Mouse (Mus musculus) spleen, postnatal 14 days (tissue): ENCODE data around the gene Olfr1406.
"Not testable (repeated sequence)": the region's sequence is repeated elsewhere in the genome, so short reads cannot be mapped to it uniquely, and the experiment has no call there.

Experiments used
- DNase-seq, 2 experiments: peaks; one replicate each; pipeline ENCODE4 v3.0.0; 2021 to 2022; ENCODE audit warnings: low spot score in 2 of 2

Olfr1406 gene

GRCm38 (mm10) chr1:173190540-173190939 lies at the start of gene Olfr1406:
TSS of gene Olfr1406 (minus strand) at chr1:173190640.
- DNase-seq: no peak

- DNase-seq: not testable (repeated sequence)
These were observed 46.6 kb upstream of the Olfr1406 start for GRCm38 (mm10) chr1:173237004-173237403.

DNA sequence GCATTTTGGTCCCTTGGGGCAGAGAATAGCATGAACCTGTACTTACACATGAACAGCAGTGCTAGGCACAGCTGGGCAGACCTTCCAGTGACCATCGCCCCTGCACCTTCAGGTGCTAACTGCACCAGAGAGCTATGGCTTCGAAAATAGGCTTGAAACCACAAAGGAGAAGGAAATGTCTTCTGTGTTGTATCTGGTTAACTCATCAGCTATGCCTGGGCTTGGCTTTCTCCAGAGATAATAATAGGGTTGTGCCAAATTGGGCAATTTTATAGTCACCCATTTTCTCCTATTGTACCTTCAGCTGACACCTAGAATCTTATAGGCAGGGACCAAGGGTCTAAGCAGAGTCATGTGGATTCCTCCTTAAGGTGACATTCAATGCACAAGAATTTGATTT lies 36.6 kb upstream of the Olfr1406 start, which contains the start of gene Fcer1a:
Fcer1a (minus strand) TSS at position 134 of the 400 bp plus-strand sequence.
- DNase-seq: no peak

GRCm38 (mm10) chr1:173216481-173216880 lies 26.0 kb upstream of the Olfr1406 start:
- no peak for DNase-seq

- DNase-seq: no peak
These were observed 21.7 kb upstream of the Olfr1406 start, which contains the start of gene Olfr1404 for GRCm38 (mm10) chr1:173212092-173212491. TSS of gene Olfr1404 (plus strand) at chr1:173212392.

GRCm38 (mm10) chr1:173197508-173197907 lies 7.1 kb upstream of the Olfr1406 start, which contains the start of gene Olfr218:
TSS of gene Olfr218 (plus strand) at chr1:173197808.
- no peak for DNase-seq

DNA sequence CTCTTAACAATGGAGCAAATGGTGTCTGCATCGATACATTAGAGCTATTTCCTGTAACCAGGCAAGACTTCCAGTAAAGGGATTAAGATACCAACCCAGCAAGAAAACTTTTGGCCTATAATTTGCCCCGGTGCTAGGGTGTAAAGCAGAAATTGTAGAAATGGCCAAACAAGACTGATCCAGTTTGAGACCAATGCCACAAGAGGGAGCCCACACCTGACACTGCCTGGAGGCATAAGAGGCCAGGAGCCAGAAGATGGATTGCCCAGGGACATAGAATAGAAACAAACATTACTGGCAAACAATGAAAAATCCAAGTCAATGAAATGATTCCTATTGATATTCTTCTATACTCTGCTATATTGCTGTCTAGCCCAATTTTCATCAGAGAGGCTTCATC lies 5.9 kb upstream of the Olfr1406 start:
- no peak for DNase-seq

GRCm38 (mm10) chr1:173192059-173192458 lies 1.6 kb upstream of the Olfr1406 start:
- no peak for DNase-seq

DNA sequence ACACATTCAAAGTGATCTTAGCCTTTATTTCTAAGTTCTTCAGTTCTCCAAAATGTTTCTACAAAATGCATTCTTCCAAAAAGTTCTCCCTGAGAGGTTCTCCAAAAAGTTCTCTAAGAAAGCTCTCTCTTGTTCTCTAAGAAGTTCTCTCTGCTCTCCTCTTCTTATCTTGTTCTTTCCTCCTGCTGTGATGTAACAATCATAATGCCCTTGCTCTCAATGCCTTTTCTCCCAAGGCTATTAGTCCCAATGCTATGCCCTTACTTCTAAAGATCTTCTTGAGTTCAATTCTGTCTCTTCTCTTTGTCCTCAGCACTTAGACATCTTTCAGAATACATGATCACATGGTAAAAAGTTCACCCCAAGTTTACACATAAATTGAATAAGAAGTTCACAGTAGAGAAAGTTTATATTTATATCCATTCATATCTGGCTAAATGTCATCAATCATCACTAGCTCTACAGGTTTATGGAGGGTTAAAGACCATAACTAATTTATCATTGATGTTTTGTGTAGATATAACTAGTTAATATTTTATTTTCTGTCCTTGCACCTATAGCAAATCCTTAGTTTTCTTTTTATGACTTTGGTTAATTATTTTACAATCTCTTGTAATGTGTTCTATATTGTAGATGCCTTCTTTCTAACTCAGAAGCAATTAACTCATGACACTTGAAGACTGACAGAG lies 16.1 kb downstream of the Olfr1406 start:
- DNase-seq: no peak

- no peak for DNase-seq
These were observed 53.2 kb downstream of the Olfr1406 start, which contains the start of gene Olfr1408 for GRCm38 (mm10) chr1:173137274-173137673. TSS of gene Olfr1408 (minus strand) at chr1:173137374.
